Mouse (Mus musculus): Measurements from ENCODE around the gene Slc38a5.

Slc38a5 gene

GRCm38 (mm10) chrX:8271083-8271820 lies at the start of gene Slc38a5:
Gene Slc38a5, plus strand, starts transcription at chrX:8271133.
- DNase-seq (ENCODE audit: low read depth), result no peak

- no peak for DNase-seq (ENCODE audit: low read depth)
Measured at GRCm38 (mm10) chrX:8222296-8222677, 48.6 kb upstream of the Slc38a5 start.

- DNase-seq (ENCODE audit: low read depth), result no peak
Measured at GRCm38 (mm10) chrX:8222678-8223421, 48.1 kb upstream of the Slc38a5 start.

- DNase-seq (ENCODE audit: low read depth), result no peak
Measured at GRCm38 (mm10) chrX:8223473-8223872, 47.5 kb upstream of the Slc38a5 start.

- no peak for DNase-seq (ENCODE audit: low read depth)
Measured at GRCm38 (mm10) chrX:8230272-8230671, 40.7 kb upstream of the Slc38a5 start.

- DNase-seq (ENCODE audit: low read depth), result no peak
Measured at GRCm38 (mm10) chrX:8233602-8234001, 37.3 kb upstream of the Slc38a5 start.

GRCm38 (mm10) chrX:8236704-8237103 lies 34.2 kb upstream of the Slc38a5 start:
- no peak for DNase-seq (ENCODE audit: low read depth)

GRCm38 (mm10) chrX:8238804-8239395 lies 32.0 kb upstream of the Slc38a5 start:
- no peak for DNase-seq (ENCODE audit: low read depth)

- no peak for DNase-seq (ENCODE audit: low read depth)
Measured at GRCm38 (mm10) chrX:8247680-8248079, 23.3 kb upstream of the Slc38a5 start.

- no peak for DNase-seq (ENCODE audit: low read depth)
Measured at GRCm38 (mm10) chrX:8248542-8249120, 22.3 kb upstream of the Slc38a5 start.

GRCm38 (mm10) chrX:8251789-8252333 lies 19.1 kb upstream of the Slc38a5 start:
- no peak for DNase-seq (ENCODE audit: low read depth)

GRCm38 (mm10) chrX:8252334-8253285 lies 18.3 kb upstream of the Slc38a5 start, which contains the start of gene Ftsj1:
Gene Ftsj1, minus strand, starts transcription at chrX:8252406.
- DNase-seq (ENCODE audit: low read depth), result peak; percentile 87

GRCm38 (mm10) chrX:8253711-8254110 lies 17.2 kb upstream of the Slc38a5 start:
- no peak for DNase-seq (ENCODE audit: low read depth)

GRCm38 (mm10) chrX:8255807-8256206 lies 15.1 kb upstream of the Slc38a5 start:
- no peak for DNase-seq (ENCODE audit: low read depth)

GRCm38 (mm10) chrX:8259478-8259877 lies 11.5 kb upstream of the Slc38a5 start:
- DNase-seq (ENCODE audit: low read depth), result no peak

GRCm38 (mm10) chrX:8263156-8263804 lies 7.7 kb upstream of the Slc38a5 start:
- no peak for DNase-seq (ENCODE audit: low read depth)

- DNase-seq (ENCODE audit: low read depth), result no peak
Measured at GRCm38 (mm10) chrX:8264222-8264621, 6.7 kb upstream of the Slc38a5 start.

GRCm38 (mm10) chrX:8272000-8272399 lies 1.1 kb downstream of the Slc38a5 start:
- peak; percentile 51 for DNase-seq (ENCODE audit: low read depth)

- DNase-seq (ENCODE audit: low read depth), result no peak
Measured at GRCm38 (mm10) chrX:8274056-8274455, 3.1 kb downstream of the Slc38a5 start.

GRCm38 (mm10) chrX:8288621-8289020 lies 17.7 kb downstream of the Slc38a5 start:
- no peak for DNase-seq (ENCODE audit: low read depth)

GRCm38 (mm10) chrX:8309302-8309701 lies 38.4 kb downstream of the Slc38a5 start:
- no peak for DNase-seq (ENCODE audit: low read depth)

All from c-Kit-positive CD71-positive TER-119-negative erythroid progenitor cells, embryonic 14.5 days (primary cell).